Mouse (Mus musculus) embryonic facial prominence, embryonic 10.5 days (tissue): Measurements from ENCODE around the gene Daglb. TPM values are rescaled to one million over a fixed set of nuclear protein-coding genes. Genes with fewer than 3 reads are reported as not detected.

Experiments used
- DNase-seq: peaks from one replicate; pipeline ENCODE4 v3.0.0-alpha.2; 2017; ENCODE audit warnings: low spot score
- H3K27ac ChIP-seq: fragments of 300-500 bp; sonication (generic); replicated peaks from 2 replicates; pipeline ENCODE4 v1.5.1; 2016; ENCODE audit warnings: mild to moderate bottlenecking
- H3K27me3 ChIP-seq: fragments of 300-500 bp; sonication (generic); replicated peaks from 2 replicates; pipeline ENCODE4 v1.6.1; 2016; ENCODE audit warnings: low read depth, mild to moderate bottlenecking; ENCODE audit not compliant: poor library complexity, severe bottlenecking
- H3K36me3 ChIP-seq: fragments of 300-500 bp; sonication (generic); replicated peaks from 2 replicates; pipeline ENCODE4 v1.6.1; 2016; ENCODE audit warnings: mild to moderate bottlenecking, moderate library complexity
- H3K4me1 ChIP-seq: fragments of 300-500 bp; sonication (generic); 2 replicates; pipeline ENCODE4 v1.6.1; 2016
- H3K4me3 ChIP-seq: fragments of 300-500 bp; sonication (generic); 2 replicates; pipeline ENCODE4 v1.5.1; 2016; ENCODE audit warnings: mild to moderate bottlenecking, moderate library complexity
- H3K9me3 ChIP-seq: fragments of 300-500 bp; sonication (generic); 2 replicates; pipeline ENCODE4 v1.6.1; 2016; ENCODE audit warnings: mild to moderate bottlenecking
- WGBS: fragments of 180-500 bp; shearing (Covaris S2); methylation state at CpG from one replicate; pipeline ENCODE4 v1.1.7; 2016; 5-methylcytosine and 5-hydroxymethylcytosine counted together
- polyA plus RNA-seq: library from polyadenylated mRNA; unstranded; fragments of >200 nt; fragmentation: Nextera tagmentation; extraction: Ambion mirVana; gene quantifications from 2 replicates; pipeline ENCODE4 v1.2.1, GENCODE M21; 2016

Gene Daglb
- 12.4 and 12.6 TPM in 2 replicates for polyA plus RNA-seq

DNA sequence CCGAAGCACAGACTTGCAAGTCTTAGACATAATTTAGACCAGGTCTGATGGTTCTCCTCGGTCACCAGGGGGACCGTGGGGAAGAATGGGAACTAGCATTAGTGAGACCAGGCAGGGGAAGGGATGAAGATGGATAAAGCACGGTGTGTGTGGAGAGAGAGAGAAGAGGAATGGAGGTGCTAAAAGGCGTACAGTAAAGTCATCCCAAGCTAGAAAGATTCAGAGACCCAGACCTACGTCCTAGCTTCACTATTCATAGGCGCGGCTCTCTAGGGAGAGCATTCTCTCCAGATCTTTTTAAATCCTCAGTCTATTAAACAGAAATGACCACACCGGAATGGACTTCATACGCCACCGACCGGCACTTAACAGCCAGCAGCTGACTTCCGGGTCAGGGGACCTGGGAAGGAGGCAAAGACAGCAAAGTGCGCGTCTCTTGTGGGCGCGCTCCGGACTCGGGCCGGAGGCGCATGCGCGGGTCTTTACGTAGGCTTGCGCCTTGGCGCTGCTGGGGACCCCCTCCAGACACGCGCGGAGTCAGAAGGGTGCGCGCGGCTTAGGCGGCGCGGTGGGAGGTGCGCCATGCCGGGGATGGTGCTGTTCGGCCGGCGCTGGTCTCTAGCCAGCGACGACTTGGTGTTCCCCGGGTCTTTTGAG, at the start of gene Daglb:
Daglb (plus strand) TSS at position 485 of the 657 bp plus-strand sequence.
- H3K36me3 ChIP-seq, result peaks cover 28% of the 10 kb centered on the region
- peak within 1 kb of the TSS; percentile 83 for H3K27ac ChIP-seq
- no peaks in the 10 kb centered on the region for H3K9me3 ChIP-seq
- H3K4me3 ChIP-seq, result peak within 1 kb of the TSS; percentile 83
- 2% methylated on average over 43 of the region's 43 CpGs for WGBS
- peak; percentile 92 for DNase-seq
- H3K27me3 ChIP-seq, result peaks cover 15% of the 10 kb centered on the region; the same call in 1 of the 2 replicates
- peaks cover 17% of the 10 kb centered on the region for H3K4me1 ChIP-seq

DNA sequence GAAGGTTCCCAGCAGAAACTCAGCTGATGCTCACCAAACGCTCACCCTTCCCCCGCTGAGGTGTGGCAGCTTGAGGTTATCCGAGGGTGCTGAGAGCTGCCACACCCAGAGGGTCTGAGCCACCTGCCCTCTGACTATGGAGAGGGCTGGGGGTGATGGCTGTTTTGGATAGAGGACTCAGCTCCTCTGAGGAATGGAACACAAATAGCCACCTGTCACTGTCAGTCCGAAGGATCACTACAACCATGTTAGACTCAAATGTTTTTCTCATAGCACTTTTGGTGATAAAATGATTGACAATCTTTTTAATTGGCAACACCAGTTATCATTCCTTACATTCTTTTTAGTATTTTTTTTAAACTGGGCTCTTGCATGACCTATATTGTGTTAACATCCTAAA, 42.9 kb upstream of the Daglb start:
- Histone ChIP-seq H3K9me3 (no peaks in the 10 kb centered on the region), H3K27ac (no peak overlapping the region), H3K27me3 (no peaks in the 10 kb centered on the region), H3K4me3 (no peak overlapping the region), H3K36me3 (peaks cover 74% of the 10 kb centered on the region), H3K4me1 (no peaks in the 10 kb centered on the region)
- no peak for DNase-seq
- WGBS, result 87% methylated on average over 4 of the region's 4 CpGs

DNA sequence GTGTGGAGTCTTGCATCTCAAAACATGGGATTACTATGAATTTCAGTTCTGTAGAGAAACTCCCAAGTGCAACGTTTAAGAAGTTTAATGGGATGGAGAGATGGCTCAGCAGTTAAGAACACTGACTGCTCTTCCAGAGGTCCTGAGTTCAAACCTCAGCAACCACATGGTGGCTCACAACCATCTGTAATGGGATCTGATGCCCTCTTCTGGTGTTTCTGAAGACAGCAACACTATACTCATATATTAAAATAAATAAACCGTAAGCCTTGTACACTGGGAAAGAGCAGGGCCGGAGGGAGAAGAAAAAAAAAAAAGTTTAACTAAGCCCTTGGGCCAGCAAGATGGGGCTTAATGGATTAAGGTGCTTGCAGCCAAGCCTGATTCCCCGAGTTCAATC, 41.4 kb upstream of the Daglb start:
- Histone ChIP-seq H3K9me3 (no peaks in the 10 kb centered on the region), H3K36me3 (peaks cover 59% of the 10 kb centered on the region), H3K27me3 (no peaks in the 10 kb centered on the region), H3K27ac (no peak overlapping the region), H3K4me3 (no peak overlapping the region), H3K4me1 (no peaks in the 10 kb centered on the region)
- whole genome bisulfite sequencing, result 82% methylated on average over 4 of the region's 4 CpGs
- no peak for DNase-seq

DNA sequence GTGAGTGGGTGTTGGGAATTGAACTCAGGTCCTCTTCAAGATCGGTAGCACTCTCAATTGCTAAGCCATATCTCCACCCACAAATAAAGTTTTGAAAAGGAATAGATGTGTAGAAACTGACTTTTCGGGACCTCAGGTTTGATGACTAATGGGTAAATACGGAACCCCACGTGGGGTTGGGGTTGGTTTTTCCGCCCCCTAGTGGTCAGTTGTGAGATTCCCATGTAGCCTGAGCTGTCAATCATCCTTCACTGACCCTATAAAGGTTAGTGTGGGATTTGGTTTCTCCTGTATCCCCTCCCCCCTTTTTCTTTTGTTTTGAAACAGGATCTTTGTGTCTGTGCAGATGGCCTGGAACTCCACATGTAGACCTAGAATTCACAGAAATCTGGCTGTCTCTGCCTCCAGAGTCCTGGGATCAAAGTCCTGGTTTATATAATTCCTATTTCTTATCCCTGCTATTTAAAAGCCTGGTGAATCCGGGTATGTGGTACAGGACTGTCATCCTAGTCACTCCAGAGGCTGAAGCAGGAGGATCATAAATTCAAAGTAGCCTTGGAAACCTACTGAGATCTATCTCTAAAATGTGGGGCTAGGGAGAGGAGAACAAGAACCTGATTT, 40.4 kb upstream of the Daglb start:
- peak; percentile 74 for DNase-seq
- Histone ChIP-seq H3K36me3 (peaks cover 48% of the 10 kb centered on the region), H3K9me3 (no peaks in the 10 kb centered on the region), H3K4me1 (no peaks in the 10 kb centered on the region), H3K27ac (no peak overlapping the region), H3K4me3 (no peak overlapping the region), H3K27me3 (no peaks in the 10 kb centered on the region)
- 31% methylated on average over 6 of the region's 6 CpGs for WGBS

DNA sequence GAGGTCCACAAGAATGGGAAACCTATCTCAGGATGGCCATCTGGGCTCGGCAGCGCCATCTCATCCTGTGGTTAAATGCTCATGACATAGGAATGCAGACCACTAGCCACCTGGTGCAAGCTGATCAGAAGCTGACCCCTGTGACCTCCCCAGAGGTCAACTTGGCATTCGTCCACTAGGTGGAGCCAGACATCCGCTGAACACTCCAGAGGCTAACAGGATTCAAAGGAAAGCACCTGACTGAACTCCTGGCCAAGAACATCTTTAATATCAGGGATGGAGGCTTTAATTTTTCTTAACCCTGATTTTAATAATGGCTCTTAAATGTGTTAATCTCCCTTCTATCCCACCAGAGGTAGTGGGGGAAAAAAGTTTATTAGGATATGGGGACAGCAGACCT, 30.0 kb upstream of the Daglb start:
- H3K27me3 ChIP-seq, result no peaks in the 10 kb centered on the region
- peak; percentile 82 for DNase-seq
- H3K27ac ChIP-seq, result no peak overlapping the region
- H3K36me3 ChIP-seq, result no peaks in the 10 kb centered on the region
- no peaks in the 10 kb centered on the region for H3K4me1 ChIP-seq
- H3K9me3 ChIP-seq, result no peaks in the 10 kb centered on the region
- WGBS, result 5% methylated on average over 4 of the region's 4 CpGs
- no peak overlapping the region for H3K4me3 ChIP-seq

DNA sequence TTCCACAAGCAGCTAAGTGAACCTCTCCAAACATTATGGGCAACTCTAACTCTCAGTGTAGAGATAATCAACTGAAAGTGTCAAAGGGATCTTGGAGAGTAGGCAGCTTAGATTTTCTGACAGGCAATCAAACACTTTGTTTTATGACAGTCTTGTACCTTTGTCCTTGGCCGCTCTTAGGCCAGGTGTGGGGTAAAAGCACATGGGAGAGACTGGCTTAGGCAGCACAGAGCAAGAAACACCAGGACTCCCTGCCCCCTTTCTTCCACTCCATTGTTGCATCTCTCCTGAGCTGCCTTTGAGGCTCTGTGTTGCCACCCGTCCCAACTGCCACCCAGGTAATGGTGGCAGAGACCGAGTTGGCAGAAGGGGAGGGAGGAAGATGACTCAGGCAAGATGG, 23.1 kb upstream of the Daglb start:
- DNase-seq, result no peak
- Histone ChIP-seq H3K36me3 (no peaks in the 10 kb centered on the region), H3K4me1 (no peaks in the 10 kb centered on the region), H3K27ac (no peak overlapping the region), H3K27me3 (no peaks in the 10 kb centered on the region), H3K9me3 (no peaks in the 10 kb centered on the region), H3K4me3 (no peak overlapping the region)
- 88% methylated on average over 3 of the region's 3 CpGs for WGBS

DNA sequence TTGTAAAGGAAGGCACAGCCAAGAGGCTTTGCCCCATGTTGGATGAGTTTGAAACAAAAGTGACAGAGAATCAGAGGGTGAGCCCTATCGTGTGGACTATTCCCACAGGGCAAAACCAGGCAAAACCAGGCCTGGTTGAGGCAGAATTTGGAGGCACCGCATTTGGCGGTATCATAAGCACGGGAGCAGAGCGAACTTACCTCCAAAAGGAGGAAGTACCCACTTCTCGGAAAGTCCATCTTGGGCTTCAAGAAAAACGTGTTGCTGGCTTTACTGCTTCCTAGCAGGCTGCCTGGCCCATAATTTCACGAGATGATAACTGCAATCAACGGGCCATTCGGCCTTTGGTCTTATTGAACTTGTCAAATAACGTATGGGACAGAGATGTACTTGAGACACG, 22.6 kb upstream of the Daglb start:
- Histone ChIP-seq H3K27ac (no peak overlapping the region), H3K9me3 (no peaks in the 10 kb centered on the region), H3K36me3 (no peaks in the 10 kb centered on the region), H3K27me3 (no peaks in the 10 kb centered on the region), H3K4me1 (no peaks in the 10 kb centered on the region), H3K4me3 (no peak overlapping the region)
- 86% methylated on average over 12 of the region's 12 CpGs for WGBS
- DNase-seq, result peak; percentile 4

DNA sequence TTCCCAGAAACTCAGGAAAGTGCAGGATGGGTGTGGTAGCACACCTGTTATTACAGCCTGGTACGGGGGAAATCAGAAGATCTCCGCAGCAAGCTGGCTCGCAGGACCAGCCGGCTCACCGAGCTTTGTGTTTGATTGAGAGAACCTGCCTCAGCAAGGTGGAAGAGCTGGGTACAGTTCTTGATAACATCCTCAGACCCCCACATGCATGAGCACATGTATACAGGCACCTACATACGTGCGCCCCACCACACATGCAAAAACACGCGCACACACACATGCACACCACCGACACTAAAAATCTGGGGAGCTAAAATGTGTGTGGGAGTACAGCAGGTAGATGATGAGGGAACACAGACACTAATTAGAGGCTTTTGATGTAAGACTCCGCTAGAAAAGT, 713 bp upstream of the Daglb start:
- peaks cover 22% of the 10 kb centered on the region for H3K36me3 ChIP-seq
- no peak for DNase-seq
- no peaks in the 10 kb centered on the region for H3K9me3 ChIP-seq
- 79% methylated on average over 11 of the region's 11 CpGs for WGBS
- peaks cover 15% of the 10 kb centered on the region; the same call in 1 of the 2 replicates for H3K27me3 ChIP-seq
- peak overlapping the region; percentile 83; the same call in 1 of the 2 replicates for H3K27ac ChIP-seq
- H3K4me3 ChIP-seq, result peak overlapping the region; percentile 83
- peaks cover 17% of the 10 kb centered on the region for H3K4me1 ChIP-seq

DNA sequence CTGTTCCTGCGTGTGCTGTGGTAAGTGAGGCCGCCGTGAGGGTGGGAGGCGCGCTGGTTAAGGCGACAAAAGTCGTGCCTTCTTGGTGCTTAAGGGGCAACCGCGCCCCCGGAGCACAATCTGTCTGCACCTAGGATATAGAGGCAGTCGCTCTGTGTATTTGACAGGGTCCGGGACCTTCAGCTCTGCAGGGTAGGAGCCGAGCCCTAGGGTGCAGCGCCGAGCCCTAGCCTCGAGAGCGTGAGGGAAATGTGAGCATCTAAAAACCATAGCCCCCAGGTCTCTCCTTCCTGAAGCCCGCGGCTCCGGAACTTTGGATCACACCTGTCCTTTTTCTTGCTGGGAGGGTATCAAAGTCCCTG, 354 bp downstream of the Daglb start:
- Histone ChIP-seq H3K27ac (peak overlapping the region; percentile 83), H3K4me1 (peaks cover 17% of the 10 kb centered on the region), H3K9me3 (no peaks in the 10 kb centered on the region), H3K4me3 (peak overlapping the region; percentile 83), H3K27me3 (peaks cover 15% of the 10 kb centered on the region; the same call in 1 of the 2 replicates), H3K36me3 (peaks cover 33% of the 10 kb centered on the region)
- DNase-seq, result no peak
- under 1% methylated on average over 20 of the region's 20 CpGs for WGBS

DNA sequence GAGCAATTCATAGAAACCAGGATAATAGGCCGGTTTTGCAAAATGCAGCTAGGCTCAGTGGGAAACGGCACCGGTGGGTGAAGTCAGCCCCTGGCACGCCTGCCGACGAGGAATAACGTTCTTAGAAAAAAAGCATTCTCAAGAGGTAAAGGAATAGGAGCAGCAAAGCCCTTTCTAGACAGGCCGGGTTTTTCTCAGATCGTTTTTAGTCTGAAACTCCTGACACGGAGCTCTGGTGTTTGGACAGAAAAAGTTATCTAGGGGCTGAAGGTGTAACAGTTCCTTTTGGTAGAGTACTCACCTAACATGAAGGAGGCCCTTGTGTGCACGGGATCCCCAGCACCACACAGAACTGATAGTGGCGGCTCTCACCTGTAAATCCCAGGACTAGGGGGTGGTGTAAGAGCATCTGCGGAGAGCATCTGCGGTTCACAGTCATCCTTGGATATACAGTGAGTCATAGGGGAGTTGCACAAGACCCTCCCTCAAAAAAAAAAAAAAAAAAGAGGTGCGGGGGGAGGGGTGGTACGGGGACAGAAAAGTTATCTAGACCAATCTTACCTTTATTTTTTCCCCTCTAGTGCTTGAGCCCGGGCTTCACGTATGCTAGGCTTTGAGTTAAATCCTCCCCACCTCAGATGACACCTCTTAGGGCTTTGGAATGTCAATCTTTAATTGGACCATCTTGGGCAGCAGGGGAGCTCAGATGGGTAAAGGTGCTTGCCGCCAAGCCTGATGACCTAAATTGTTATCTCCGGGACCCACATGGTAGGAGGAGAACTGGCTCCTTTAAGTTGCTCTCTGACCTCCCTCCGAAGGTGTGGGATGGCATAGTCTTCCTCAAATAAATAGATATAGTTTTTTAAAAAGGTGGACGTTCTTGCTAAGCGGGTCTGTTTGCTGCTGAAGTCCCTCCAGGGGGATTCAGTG, 1.0 kb downstream of the Daglb start:
- DNase-seq, result peak; percentile 5
- Histone ChIP-seq H3K27me3 (peaks cover 15% of the 10 kb centered on the region; the same call in 1 of the 2 replicates), H3K36me3 (peaks cover 40% of the 10 kb centered on the region), H3K9me3 (no peaks in the 10 kb centered on the region), H3K4me1 (peaks cover 17% of the 10 kb centered on the region), H3K27ac (no peak overlapping the region), H3K4me3 (peak overlapping the region; percentile 83)
- 36% methylated on average over 23 of the region's 23 CpGs for WGBS

DNA sequence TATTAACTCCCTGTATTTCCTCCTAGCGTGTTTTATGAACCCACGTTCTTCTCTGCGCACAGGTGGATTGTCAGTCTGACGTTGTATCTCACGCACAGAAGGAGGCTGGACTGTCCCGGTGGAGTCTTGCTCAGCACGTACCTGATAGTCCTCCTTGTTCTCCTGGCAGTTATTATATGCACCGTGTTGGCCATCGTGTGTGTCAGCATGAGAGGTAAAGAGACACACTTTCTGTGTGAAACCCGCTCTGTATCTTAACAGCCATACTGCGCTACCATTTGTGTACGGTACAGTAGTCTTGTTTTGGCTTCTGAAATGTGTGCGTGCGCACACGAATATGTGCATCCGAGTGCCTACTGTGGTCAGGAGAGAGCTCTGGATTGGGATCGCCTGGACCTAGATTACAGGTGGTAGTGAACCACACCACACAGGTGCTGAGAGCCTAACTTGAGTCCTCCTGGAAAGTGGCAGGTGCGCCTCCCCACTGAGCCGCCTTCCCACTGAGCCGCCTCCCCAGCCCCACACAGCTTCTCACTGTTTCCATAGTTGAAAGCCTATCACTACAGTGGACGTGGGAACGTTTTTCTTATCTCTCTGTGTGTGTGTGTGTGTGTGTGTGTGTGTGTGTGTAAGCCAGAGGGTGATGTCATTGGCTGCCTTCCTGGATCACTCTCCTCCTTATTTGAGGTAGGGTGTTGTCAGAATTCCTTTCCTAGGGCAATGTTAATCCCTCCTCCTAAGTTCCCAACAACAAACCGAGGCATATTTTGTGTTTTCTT, 2.7 kb downstream of the Daglb start:
- peaks cover 55% of the 10 kb centered on the region for H3K36me3 ChIP-seq
- WGBS, result 94% methylated on average over 23 of the region's 23 CpGs
- DNase-seq, result peak; percentile 3

DNA sequence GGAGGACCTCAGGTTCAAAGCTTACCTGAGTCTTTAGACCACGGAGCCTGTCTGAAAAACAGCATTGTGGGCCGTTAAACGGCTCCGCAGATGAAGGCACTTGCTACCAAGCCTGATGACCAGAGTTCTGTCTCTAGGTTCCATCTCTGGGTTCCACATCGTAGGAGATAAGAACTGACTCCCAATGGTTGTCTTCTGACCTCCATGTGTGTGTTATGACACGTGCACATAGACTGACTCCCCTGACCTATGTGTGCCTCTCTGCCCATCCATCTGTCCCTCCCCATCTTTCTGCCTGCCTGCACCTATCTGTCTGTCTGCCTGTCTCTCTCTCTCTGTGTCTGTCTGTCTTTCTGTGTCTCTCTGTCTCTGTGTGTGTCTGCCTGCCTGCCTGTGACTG, 3.5 kb downstream of the Daglb start:
- Histone ChIP-seq H3K27me3 (peaks cover 15% of the 10 kb centered on the region; the same call in 1 of the 2 replicates), H3K36me3 (peaks cover 63% of the 10 kb centered on the region), H3K4me1 (peaks cover 17% of the 10 kb centered on the region), H3K4me3 (no peak overlapping the region), H3K9me3 (no peaks in the 10 kb centered on the region), H3K27ac (no peak overlapping the region)
- peak; percentile 4 for DNase-seq
- 90% methylated on average over 6 of the region's 6 CpGs for WGBS

More for the DNA sequence above, 2.7 kb downstream of the Daglb start:
- H3K9me3 ChIP-seq, result no peaks in the 10 kb centered on the region
- H3K27me3 ChIP-seq, result peaks cover 15% of the 10 kb centered on the region; the same call in 1 of the 2 replicates
- peaks cover 17% of the 10 kb centered on the region for H3K4me1 ChIP-seq
- H3K27ac ChIP-seq, result no peak overlapping the region
- H3K4me3 ChIP-seq, result no peak overlapping the region
